Mouse (Mus musculus) T-cell, adult 66 days (primary cell): ENCODE measurements around the gene Cypt14. TPM values are rescaled to one million over a fixed set of nuclear protein-coding genes. Genes with fewer than 3 reads are reported as not detected.

ENCODE experiments used
- total RNA-seq, 2 experiments: library from RNA; stranded (reverse); gene quantifications; 3 replicates in 1 of 2; 4 replicates in 1 of 2; pipeline ENCODE4 v1.2.4; 2023

Gene Cypt14
- not detected for total RNA-seq

DNA sequence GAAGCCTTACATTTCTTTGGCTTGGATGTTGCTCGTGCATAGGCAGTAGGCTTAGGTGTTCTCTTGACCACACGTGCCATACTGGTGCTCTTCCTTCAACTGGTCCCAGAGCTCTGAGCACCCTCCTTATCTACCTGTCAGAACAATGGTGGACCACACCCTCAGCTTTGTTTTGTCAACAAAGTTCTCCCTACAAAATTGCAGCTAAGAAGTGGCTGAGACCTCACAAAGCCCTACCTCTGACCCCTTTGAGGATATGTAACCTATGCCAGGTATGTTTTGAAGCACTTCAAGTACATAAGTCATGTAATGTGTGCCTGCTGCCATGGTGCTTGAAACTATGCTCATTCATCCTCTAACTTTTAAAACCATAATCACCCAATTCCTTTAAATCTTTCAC, at the start of gene Cypt14:
Gene Cypt14, minus strand, starts transcription at position 101 of the 400 bp plus-strand sequence.

